Mouse (Mus musculus): ENCODE measurements around the gene Acox3. TPM values are rescaled to one million over a fixed set of nuclear protein-coding genes. Genes with fewer than 3 reads are reported as not detected.

The Acox3 gene
- polyA plus RNA-seq, 1 experiment from 2014 or later, result 12.7 TPM

- Histone ChIP-seq H3K27me3 (replicated peaks) (no peaks in the 10 kb centered on the region), H3K9ac (replicated peaks) (no peak overlapping the region), H3K4me1 (no peaks in the 10 kb centered on the region), H3K4me2 (no peak overlapping the region), H3K36me3 (no peaks in the 10 kb centered on the region), H3K27ac (replicated peaks) (no peak overlapping the region), H3K4me3 (replicated peaks) (no peak overlapping the region), H3K9me3 (replicated peaks) (no peaks in the 10 kb centered on the region)
- no peak for ATAC-seq (ENCODE audit: low FRiP score)
- 59% methylated on average over 3 of the region's 3 CpGs for WGBS
Measured at GRCm38 (mm10) chr5:35659503-35659902, 76.7 kb downstream of the Acox3 start.

GRCm38 (mm10) chr5:35661210-35661609, 78.4 kb downstream of the Acox3 start:
- H3K9me3 ChIP-seq (replicated peaks), result no peaks in the 10 kb centered on the region
- H3K27ac ChIP-seq (replicated peaks), result no peak overlapping the region
- no peak for ATAC-seq (ENCODE audit: low FRiP score)
- no peak overlapping the region for H3K4me3 ChIP-seq (replicated peaks)
- H3K36me3 ChIP-seq, result no peaks in the 10 kb centered on the region
- no peaks in the 10 kb centered on the region for H3K4me1 ChIP-seq
- H3K27me3 ChIP-seq (replicated peaks), result no peaks in the 10 kb centered on the region
- no peak overlapping the region for H3K9ac ChIP-seq (replicated peaks)
- WGBS, result 86% methylated on average over 6 of the region's 6 CpGs
- no peak overlapping the region for H3K4me2 ChIP-seq

- 86% methylated on average over 9 of the region's 9 CpGs for WGBS
- no peak for ATAC-seq (ENCODE audit: low FRiP score)
- H3K9me3 ChIP-seq (replicated peaks), result no peaks in the 10 kb centered on the region
Measured at GRCm38 (mm10) chr5:35662021-35662545, 79.2 kb downstream of the Acox3 start.

More at GRCm38 (mm10) chr5:35662021-35662545, 79.2 kb downstream of the Acox3 start:
- Histone ChIP-seq H3K36me3 (no peaks in the 10 kb centered on the region), H3K4me2 (no peak overlapping the region), H3K9ac (replicated peaks) (no peak overlapping the region), H3K4me3 (replicated peaks) (no peak overlapping the region), H3K27ac (replicated peaks) (no peak overlapping the region), H3K4me1 (no peaks in the 10 kb centered on the region), H3K27me3 (replicated peaks) (no peaks in the 10 kb centered on the region)

Other genes starting within 250 kb of the Acox3 start
- 0.73 and 1.4 TPM in 2 replicates for gene Hmx1, start 193.9 kb upstream of the Acox3 start, polyA plus RNA-seq (2015; fragmentation: Nextera tagmentation; extraction: Ambion mirVana)
- 2.8 and 3.7 TPM in 2 replicates for gene Cpz, start 57.3 kb upstream of the Acox3 start, polyA plus RNA-seq (2015; fragmentation: Nextera tagmentation; extraction: Ambion mirVana)
- 5.3 and 6.9 TPM in 2 replicates for gene Trmt44, start 8.0 kb upstream of the Acox3 start, polyA plus RNA-seq (2015; fragmentation: Nextera tagmentation; extraction: Ambion mirVana)
- 21.3 and 23.9 TPM in 2 replicates for gene Htra3, start 96.7 kb downstream of the Acox3 start, polyA plus RNA-seq (2015; fragmentation: Nextera tagmentation; extraction: Ambion mirVana)
- 3.6 and 4.1 TPM in 2 replicates for gene Sh3tc1, start 156.9 kb downstream of the Acox3 start, polyA plus RNA-seq (2015; fragmentation: Nextera tagmentation; extraction: Ambion mirVana)
- gene Ablim2, start 174.8 kb downstream of the Acox3 start, polyA plus RNA-seq (2015; fragmentation: Nextera tagmentation; extraction: Ambion mirVana), result 29.5 and 31.8 TPM in 2 replicates